Mouse (Mus musculus) adrenal gland, adult 2 months (tissue): ENCODE results near the gene Sgk2. TPM values are rescaled to one million over a fixed set of nuclear protein-coding genes. Genes with fewer than 3 reads are reported as not detected.

Experiments
- DNase-seq: peaks from one replicate; pipeline ENCODE4 v3.0.0; 2021
- long read RNA-seq: library from polyadenylated mRNA; stranded (forward); transcript quantifications from one replicate; pipeline ENCODE4 v2.0.0, GENCODE M21; 2021
- polyA plus RNA-seq: library from polyadenylated mRNA; depleted of rRNA; stranded (reverse); fragments of >200 nt; gene quantifications from 2 replicates; pipeline ENCODE4 v1.2.3, GENCODE M21; 2012; rRNA removed
- total RNA-seq, 2 experiments: library from RNA; stranded (reverse); gene quantifications; 2 replicates each; pipeline ENCODE4 v1.2.3; 2021

Gene Sgk2
- total RNA-seq (1 to 10 TPM in 1 of 2 experiments, under 1 TPM in 1; 0.35 to 1.1 TPM), polyA plus RNA-seq (0.35 and 0.77 TPM in 2 replicates)
- long read RNA-seq, partial matches to known transcripts = 0 of 1 reads
- long read RNA-seq, other reads (novel, unspliced or antisense) = 1 of 1 reads

GRCm38 (mm10) chr2:162987218-162987617, at the start of gene Sgk2:
Gene Sgk2 (plus strand): TSS chr2:162987330.
- DNase-seq = peak; percentile 64

- DNase-seq = no peak
These were observed 47.6 kb upstream of the Sgk2 start for GRCm38 (mm10) chr2:162939562-162939961.

DNA sequence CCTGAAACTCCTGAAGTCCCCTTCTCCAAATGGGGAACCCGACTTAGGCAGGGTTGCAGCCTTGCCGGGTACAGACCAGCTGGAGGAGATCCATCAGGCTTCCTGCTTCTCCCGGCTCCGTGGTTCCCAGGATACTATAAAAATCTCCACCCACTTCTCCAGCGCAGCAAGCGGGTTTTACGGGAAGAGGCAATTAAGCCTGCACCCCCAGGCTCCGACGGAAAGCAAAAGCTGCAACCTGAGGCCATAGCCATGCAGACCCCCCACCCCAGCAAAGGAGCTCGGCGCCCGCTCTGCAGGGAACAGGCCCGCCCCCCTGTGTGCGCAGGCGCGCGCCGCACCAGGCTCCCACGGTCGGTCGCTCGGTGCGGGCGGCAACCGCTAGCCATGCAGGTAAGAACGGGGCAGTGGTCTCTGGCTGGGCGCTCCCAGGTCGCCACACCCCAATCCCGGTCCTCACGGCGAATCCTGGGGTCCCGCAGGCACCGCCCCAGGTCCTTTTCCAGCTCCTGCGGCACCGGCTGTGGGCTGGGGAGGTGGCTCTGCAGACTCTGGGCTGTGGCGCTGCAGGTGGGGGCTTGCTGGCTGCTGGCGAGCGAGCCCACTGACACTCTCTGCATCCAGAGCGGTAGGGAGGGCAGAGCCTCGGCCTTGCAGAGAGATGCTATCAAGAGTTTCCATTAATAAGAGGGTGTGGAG, 43.8 kb upstream of the Sgk2 start, which contains the start of gene L3mbtl1:
TSS of gene L3mbtl1 (plus strand) at position 325 of the 699 bp plus-strand sequence.
- peak; percentile 67 for DNase-seq

GRCm38 (mm10) chr2:162943931-162944330, 43.2 kb upstream of the Sgk2 start:
- DNase-seq = no peak

GRCm38 (mm10) chr2:162946964-162947363, 40.2 kb upstream of the Sgk2 start:
- DNase-seq = no peak

DNA sequence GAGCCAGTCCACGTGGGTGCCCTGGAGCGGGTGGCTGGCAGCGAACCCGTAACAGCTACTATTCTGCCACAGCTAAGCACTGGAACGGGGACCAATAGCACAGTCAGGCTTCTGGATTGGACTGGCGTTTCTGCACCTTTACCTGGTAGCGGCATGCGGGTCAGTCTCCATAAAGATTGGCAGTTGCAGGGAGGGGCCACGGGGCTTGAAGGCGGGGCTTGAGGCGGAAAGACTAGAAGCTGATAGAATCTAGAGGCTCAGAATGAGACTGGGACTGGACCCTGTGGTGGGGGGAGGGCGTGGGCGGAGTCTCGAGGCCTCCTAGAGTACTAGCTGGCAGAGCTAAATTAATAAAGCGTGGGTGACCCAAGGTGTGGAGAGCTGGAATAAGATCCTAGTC, 39.4 kb upstream of the Sgk2 start:
- no peak for DNase-seq

- no peak for DNase-seq
These were observed 38.9 kb upstream of the Sgk2 start for GRCm38 (mm10) chr2:162948221-162948620.

DNA sequence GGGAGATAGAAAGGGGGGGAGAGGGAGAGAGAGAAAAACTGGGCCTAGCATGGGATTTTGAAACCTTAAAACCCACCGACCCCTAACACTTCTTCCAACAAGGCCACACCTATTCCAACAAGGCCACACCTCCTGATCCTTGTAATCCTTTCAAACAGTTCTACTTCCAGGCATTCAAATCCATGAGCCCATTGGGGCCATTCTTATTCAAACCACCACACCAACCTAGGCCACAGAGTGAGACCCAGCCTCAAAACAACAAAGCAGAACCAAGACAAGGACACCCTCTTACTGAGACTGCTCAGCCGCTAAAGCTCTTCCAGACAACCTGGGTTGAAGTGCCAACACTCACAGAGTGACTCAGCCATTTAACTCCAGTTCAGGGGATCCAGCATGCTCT, 36.4 kb upstream of the Sgk2 start:
- DNase-seq = no peak

GRCm38 (mm10) chr2:162956843-162957242, 30.3 kb upstream of the Sgk2 start:
- no peak for DNase-seq

DNA sequence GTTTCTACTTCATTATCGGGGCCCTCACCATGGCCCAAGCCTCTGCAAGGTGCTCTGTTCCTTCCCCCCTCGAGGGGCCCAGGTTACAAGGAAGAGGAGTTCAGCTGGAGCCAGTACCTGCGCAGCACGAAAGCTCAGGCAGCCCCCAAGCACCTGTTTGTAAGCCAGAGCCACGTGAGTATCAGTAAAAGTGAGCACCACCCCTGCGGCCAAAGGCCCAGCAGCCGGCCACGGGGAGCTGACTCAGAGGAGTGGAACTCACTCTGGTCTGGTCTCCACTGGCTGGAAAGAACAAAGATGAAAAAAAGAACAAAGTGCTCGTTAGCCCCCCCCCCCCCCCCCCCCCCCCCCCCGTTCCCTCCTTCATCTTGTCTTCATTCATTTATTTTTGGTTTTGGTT, 25.8 kb upstream of the Sgk2 start:
- DNase-seq = no peak

GRCm38 (mm10) chr2:162966734-162967133, 20.4 kb upstream of the Sgk2 start:
- no peak for DNase-seq

- peak; percentile 52 for DNase-seq
These were observed 18.8 kb upstream of the Sgk2 start for GRCm38 (mm10) chr2:162968357-162968756.

DNA sequence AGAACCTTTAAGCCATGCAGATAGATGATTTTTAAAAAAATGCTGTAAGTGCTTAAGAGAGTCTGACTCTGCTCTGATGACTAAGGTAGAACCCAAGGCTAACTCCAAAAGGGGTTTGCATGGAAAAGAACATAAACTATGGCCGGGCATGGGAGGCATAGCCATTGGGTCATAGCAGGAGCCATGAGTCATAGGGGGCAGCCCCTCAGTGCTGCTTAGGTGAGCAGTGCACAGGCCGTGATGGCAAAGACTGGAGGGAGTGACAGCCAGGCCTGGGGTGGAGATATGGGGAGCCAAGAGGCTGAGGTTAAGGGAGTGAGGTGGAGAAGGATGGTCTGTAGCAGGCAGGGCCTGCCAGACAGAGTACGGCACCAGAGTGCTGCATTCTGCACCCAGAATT, 18.0 kb upstream of the Sgk2 start:
- peak; percentile 41 for DNase-seq

DNA sequence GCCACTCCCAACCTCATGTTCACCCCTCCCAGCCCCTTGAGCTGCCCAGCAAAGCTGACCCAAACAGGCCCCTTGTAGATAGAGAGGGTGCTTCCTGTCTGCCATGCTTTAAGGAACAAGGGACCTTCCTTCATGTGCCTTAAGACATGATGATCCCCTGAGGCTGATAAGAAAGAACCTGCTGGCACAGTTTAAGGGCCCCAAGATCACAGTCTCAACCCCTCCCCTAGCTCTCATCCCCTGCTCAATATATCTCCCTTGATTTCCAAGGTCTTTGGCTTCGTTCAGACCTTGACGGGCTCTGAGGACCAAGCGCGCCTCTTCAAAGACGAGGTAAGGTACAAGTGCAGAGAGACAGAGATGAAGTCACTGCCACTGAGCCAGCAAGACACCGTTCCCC, 16.2 kb upstream of the Sgk2 start:
- peak; percentile 43 for DNase-seq

GRCm38 (mm10) chr2:162972752-162973151, 14.4 kb upstream of the Sgk2 start:
- no peak for DNase-seq

DNA sequence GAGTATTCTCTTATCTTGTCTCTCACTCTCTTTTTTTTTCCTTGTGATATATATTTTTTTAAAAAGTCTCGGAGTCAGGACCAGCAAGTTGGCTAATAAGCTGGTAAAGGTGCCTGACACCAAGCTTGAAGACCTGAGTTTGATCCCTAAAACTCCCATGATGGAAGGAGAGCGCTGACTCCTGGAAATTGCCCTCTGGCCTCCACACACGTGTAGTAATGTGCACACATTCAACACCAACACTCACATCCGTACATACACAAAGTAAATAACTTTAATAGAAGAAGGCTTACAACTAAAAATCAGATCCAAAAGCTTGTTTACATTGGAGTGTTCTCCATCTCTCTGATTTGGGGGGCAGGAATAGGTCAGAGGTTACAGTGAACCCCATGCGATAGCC, 13.9 kb upstream of the Sgk2 start:
- DNase-seq = no peak

- peak; percentile 65 for DNase-seq
These were observed 13.5 kb upstream of the Sgk2 start for GRCm38 (mm10) chr2:162973637-162974036.

GRCm38 (mm10) chr2:162975157-162975775, 11.9 kb upstream of the Sgk2 start:
- DNase-seq = peak; percentile 51

DNA sequence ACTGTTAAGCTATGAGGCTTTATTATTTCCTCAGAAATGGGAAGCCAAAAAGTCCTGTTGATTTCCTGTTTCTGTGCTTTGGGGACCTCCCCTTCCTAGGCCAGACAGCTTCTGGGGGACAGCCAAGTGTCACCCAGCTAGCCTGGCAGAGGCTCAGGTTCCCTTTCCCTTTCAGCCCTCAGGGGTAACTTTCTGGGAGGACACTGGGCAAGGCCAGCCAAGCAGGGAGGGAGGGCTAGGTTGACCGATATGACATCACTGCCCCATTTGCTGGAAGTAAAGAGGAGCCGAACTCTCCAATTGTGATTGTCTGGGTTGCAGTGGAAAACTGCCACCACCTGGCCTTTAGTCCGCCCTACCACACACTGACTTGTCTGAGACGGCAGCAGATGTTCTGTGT, 11.1 kb upstream of the Sgk2 start:
- DNase-seq = peak; percentile 77

DNA sequence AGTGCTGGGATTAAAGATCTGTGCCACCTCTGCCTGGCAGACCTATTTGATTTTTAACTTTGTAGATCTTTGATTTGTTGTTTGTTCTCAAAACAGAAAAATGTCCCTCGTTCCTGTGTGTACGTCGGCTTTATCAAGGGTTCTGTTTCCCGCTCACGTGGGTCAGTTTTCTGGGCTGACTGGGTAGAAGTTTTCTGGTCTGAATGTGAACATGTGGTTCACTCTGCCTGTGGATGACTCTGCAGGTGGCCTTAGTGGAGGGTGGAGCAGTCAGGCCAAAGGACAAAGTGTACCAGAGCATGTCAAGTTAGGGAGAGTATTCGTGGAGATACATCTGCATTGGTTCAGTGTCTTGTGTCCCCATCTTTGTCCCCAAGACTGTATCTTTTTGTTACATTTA, 2.7 kb upstream of the Sgk2 start:
- DNase-seq = no peak

GRCm38 (mm10) chr2:162985923-162986322, 1.2 kb upstream of the Sgk2 start:
- DNase-seq = peak; percentile 66

DNA sequence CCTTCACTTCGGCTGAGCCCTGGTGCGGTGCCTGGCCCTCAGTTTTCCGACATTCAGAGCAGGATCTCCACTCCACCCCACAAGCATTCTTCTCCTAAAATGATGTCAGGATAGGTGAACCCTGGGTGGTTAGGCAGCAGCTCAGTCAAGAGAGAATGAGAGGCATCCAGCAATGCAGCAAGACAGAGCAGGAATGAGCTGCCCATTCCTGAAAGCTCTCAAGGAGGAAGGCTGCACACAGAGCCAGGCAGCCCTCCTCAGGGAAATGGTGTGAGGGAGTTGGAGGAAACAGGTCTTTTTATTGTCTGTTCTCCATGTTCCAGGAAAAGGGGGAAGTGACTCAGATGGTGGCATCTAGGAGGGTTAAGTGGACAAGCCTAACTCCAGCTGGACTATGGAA, 366 bp upstream of the Sgk2 start:
- no peak for DNase-seq

DNA sequence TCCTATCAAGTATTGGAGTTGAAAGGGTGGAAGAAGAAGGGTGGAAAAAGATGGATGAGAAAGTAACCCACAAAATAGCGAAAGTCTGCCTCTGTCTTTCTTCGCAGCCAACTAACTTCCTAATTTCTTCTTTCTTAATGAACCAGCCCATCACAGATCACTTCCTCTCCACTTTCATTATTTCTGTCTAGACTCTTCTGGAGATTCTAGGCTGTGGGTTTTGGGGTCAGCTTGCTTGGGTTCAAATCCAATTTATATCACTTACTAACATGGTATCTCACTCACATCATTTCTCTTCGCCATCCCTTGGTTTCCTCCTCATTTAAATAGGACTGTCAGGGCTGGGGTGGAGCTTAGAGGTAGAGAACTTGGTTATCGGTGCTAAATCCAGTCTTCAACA, 1.1 kb downstream of the Sgk2 start:
- DNase-seq = no peak
